Mouse (Mus musculus) splenic B cell, adult 2 months (primary cell): ENCODE measurements around the gene Gm11541.
"Not testable (repeated sequence)": the region's sequence is repeated elsewhere in the genome, so short reads cannot be mapped to it uniquely, and the experiment has no call there.

Experiments
- DNase-seq: peaks from one replicate; pipeline ENCODE4 v3.0.0-alpha.2; 2011; ENCODE audit warnings: low read depth, low spot score
- H3K27me3 ChIP-seq: 2 replicates; pipeline ENCODE4 v1.6.1; 2012; ENCODE audit warnings: mild to moderate bottlenecking, low read length, moderate library complexity, mixed read lengths; ENCODE audit not compliant: control insufficient read depth, poor library complexity, insufficient read depth, severe bottlenecking
- H3K36me3 ChIP-seq: 2 replicates; pipeline ENCODE4 v1.6.1; 2012; ENCODE audit warnings: mild to moderate bottlenecking, low read length, moderate library complexity, mixed read lengths; ENCODE audit not compliant: control insufficient read depth, poor library complexity, insufficient read depth, severe bottlenecking

Gm11541 gene

GRCm38 (mm10) chr11:94713246-94713860 lies 9.1 kb upstream of the Gm11541 start:
- Histone ChIP-seq H3K27me3 (no peaks in the 10 kb centered on the region), H3K36me3 (no peaks in the 10 kb centered on the region)
- no peak for DNase-seq

- no peak for DNase-seq
- Histone ChIP-seq H3K36me3 (no peaks in the 10 kb centered on the region), H3K27me3 (no peaks in the 10 kb centered on the region)
These were observed 279 bp downstream of the Gm11541 start for GRCm38 (mm10) chr11:94704020-94704419.

GRCm38 (mm10) chr11:94702216-94702610 lies 2.1 kb downstream of the Gm11541 start:
- no peaks in the 10 kb centered on the region for H3K27me3 ChIP-seq
- no peaks in the 10 kb centered on the region for H3K36me3 ChIP-seq
- DNase-seq, result no peak

DNA sequence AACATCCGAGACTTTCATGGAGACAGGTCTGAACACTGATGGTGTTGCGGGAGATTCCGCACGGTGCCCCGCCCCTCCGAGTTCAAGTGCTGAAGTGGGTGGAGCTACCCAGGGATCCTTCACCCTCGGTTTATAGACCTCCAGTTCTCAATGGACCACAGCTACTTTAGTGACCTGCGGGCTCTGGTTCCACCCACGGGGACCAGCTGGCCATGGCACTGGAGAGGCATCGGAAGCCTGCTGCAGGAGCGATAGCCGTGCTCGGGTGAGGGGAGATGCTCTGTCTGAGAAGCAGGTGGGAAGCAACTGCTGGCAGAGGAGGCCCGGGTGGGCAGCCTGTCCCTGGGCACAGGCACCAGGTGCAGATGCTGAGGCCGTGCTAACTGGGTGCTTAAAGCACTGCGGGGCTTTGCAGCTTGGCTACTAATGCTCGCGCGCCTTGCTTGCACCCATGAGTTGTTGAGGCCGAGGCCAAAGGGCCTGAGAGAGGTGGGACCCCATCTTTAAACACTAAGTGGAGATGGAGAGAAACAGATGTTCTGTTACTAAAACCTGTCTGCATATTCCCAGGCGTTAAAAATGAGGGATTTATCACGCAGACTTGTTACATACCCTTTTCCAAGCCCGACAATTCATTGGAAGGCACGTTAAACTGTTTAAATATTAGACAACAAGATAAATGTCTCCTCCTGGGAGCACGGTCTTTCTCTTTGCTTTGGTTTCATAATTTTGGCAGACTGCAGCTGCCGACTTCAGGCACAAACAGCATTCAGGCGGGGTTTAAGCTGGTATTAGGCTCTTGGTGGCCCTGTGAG lies 2.7 kb downstream of the Gm11541 start:
- DNase-seq, result no peak
- Histone ChIP-seq H3K27me3 (no peaks in the 10 kb centered on the region), H3K36me3 (no peaks in the 10 kb centered on the region)

DNA sequence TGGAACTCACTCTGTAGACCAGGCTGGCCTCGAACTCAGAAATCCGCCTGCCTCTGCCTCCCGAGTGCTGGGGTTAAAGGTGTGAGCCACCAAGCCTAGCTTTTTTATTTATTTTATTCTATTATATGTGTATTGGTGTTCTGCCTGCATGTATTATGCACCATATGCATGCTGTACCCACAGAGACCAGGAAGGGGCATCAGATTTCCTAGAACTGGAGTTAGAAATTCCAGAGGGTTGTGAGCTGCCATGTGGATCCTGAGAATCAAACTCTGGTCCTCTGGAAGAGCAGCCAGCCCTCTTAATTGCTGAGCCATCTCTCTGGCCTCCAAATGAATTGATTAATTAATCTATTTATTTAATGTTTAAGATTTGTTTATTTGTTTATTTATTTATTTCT lies 4.9 kb downstream of the Gm11541 start:
- no peak for DNase-seq
- Histone ChIP-seq H3K27me3 (no peaks in the 10 kb centered on the region), H3K36me3 (no peaks in the 10 kb centered on the region)

DNA sequence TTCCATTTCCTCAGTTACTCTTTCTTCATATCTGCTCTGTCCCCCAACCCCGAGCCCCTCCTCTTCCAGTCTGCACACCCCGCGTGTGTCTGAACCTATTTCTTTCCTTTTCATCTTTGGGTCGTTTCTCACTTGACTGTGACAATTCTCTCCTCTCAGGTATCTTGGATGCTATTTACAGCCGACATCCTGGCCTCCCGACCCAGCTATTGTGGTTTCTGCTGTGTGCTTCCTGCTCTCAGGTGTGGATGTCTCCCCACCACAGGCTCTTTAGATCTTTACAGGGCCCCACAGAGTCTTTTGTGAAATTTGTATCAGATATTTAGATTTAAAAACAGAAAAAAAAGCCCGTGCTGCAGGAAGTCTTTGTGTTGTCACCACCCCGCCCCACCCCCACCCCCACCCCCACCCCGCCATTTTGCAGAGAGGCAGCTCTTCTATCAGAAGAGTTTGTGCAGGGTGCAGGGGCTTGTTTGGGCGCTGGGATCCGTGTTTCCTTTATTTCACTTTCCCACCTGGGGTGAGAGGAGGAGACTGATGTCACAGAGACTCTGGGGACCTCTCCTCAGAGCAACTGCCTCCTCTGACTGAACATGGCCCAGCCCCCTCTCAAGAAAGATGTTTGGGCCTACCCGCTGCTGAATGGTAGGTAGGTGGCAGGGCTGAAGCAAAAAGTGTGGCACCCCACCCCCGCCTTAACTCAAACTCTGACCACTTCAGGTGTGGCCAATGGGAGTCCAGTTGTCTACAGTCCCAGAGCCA lies 6.4 kb downstream of the Gm11541 start:
- Histone ChIP-seq H3K27me3 (no peaks in the 10 kb centered on the region), H3K36me3 (no peaks in the 10 kb centered on the region)
- no peak for DNase-seq

DNA sequence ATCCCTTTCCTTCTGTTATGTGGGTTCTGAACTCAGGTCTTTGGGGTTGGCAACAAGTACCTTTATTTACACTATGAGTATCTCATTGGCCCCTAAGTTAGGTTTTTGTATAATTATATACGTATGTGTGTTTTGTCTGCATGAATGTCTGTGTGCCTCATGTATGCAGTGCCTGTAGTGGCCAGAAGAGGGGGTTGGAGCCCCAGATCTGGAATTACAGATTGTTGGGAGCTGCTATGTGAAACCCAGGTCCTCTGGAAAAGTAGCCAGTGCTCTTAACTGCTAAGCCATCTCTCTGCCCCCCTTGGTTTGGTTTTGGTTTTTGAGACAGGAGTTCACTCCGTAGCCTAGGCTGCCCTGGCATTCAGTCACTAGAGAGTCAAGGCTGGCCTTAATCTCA lies 7.2 kb downstream of the Gm11541 start:
- no peaks in the 10 kb centered on the region for H3K36me3 ChIP-seq
- H3K27me3 ChIP-seq, result no peaks in the 10 kb centered on the region
- DNase-seq, result no peak

GRCm38 (mm10) chr11:94695508-94695907 lies 8.8 kb downstream of the Gm11541 start:
- DNase-seq, result no peak
- no peaks in the 10 kb centered on the region for H3K27me3 ChIP-seq

GRCm38 (mm10) chr11:94692502-94692901 lies 11.8 kb downstream of the Gm11541 start:
- not testable (repeated sequence) for H3K36me3 ChIP-seq, DNase-seq, H3K27me3 ChIP-seq

More at GRCm38 (mm10) chr11:94695508-94695907, 8.8 kb downstream of the Gm11541 start:
- H3K36me3 ChIP-seq, result no peaks in the 10 kb centered on the region

DNA sequence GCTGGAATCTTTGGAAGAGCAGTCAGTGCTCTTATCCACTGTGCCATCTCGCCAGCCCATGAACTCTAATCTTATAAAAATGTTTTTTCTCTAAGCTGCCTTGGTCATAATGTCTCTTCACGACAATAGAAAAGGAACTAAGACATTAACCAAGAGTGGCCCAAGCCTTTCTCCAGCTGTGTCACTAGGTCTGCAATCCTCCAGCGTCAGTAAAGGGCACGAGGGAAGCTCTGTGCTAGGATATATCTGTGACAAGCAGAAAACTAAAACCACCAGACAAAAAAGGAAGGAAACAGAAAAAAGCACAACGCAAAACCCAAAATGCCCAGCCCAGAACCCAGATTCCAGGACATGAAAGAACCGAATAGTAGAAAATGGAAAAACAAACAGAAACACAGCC lies 17.1 kb downstream of the Gm11541 start:
- no peak for DNase-seq
- no peaks in the 10 kb centered on the region for H3K27me3 ChIP-seq
- H3K36me3 ChIP-seq, result no peaks in the 10 kb centered on the region

GRCm38 (mm10) chr11:94682427-94682826 lies 21.9 kb downstream of the Gm11541 start:
- Histone ChIP-seq H3K27me3 (no peaks in the 10 kb centered on the region), H3K36me3 (no peaks in the 10 kb centered on the region)
- DNase-seq, result no peak

- Histone ChIP-seq H3K36me3 (no peaks in the 10 kb centered on the region), H3K27me3 (no peaks in the 10 kb centered on the region)
- DNase-seq, result no peak
These were observed 22.7 kb downstream of the Gm11541 start for GRCm38 (mm10) chr11:94681640-94682039.

DNA sequence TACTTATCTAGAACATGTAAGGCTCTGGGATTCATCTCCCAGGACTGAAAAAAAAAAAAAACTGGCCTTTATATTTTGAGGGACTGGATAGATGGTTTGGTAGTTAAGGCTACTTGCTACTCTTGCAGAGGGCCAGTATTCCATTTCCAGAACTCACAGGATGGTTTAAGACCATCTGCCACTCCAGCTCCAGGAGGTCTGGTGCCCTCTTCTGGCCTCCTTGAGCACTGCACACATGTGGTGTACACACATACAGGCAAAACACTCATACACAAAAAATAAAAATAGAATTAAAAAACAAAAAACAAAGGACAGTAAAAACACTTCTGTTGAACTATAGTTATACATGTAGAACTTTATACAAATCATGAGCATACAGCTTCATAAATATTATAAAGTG lies 23.7 kb downstream of the Gm11541 start:
- Histone ChIP-seq H3K36me3 (no peaks in the 10 kb centered on the region), H3K27me3 (no peaks in the 10 kb centered on the region)
- no peak for DNase-seq

- DNase-seq, result no peak
- H3K27me3 ChIP-seq, result no peaks in the 10 kb centered on the region
- H3K36me3 ChIP-seq, result no peaks in the 10 kb centered on the region
These were observed 26.6 kb downstream of the Gm11541 start for GRCm38 (mm10) chr11:94677607-94678145.
